Mouse (Mus musculus): ENCODE data around the gene Olfr513.

Gene Olfr513

GRCm38 (mm10) chr7:108750673-108751072, at the start of gene Olfr513:
TSS of gene Olfr513 (plus strand) at chr7:108750973.
- no peak for DNase-seq (ENCODE audit: low read depth, low spot score)

- no peak for DNase-seq (ENCODE audit: low read depth, low spot score)
Measured at GRCm38 (mm10) chr7:108713020-108713419, 37.8 kb upstream of the Olfr513 start, which contains the start of gene Olfr512. TSS of gene Olfr512 (plus strand) at chr7:108713320.

- peak; percentile 65 for DNase-seq (ENCODE audit: low read depth, low spot score)
Measured at GRCm38 (mm10) chr7:108760411-108760810, 9.6 kb downstream of the Olfr513 start.

- peak; percentile 76 for DNase-seq (ENCODE audit: low read depth, low spot score)
Measured at GRCm38 (mm10) chr7:108797205-108797933, 46.6 kb downstream of the Olfr513 start.

All from mesoderm, embryonic 11.5 days (tissue).